Mouse (Mus musculus): ENCODE data around the gene Kcnrg.

DNA sequence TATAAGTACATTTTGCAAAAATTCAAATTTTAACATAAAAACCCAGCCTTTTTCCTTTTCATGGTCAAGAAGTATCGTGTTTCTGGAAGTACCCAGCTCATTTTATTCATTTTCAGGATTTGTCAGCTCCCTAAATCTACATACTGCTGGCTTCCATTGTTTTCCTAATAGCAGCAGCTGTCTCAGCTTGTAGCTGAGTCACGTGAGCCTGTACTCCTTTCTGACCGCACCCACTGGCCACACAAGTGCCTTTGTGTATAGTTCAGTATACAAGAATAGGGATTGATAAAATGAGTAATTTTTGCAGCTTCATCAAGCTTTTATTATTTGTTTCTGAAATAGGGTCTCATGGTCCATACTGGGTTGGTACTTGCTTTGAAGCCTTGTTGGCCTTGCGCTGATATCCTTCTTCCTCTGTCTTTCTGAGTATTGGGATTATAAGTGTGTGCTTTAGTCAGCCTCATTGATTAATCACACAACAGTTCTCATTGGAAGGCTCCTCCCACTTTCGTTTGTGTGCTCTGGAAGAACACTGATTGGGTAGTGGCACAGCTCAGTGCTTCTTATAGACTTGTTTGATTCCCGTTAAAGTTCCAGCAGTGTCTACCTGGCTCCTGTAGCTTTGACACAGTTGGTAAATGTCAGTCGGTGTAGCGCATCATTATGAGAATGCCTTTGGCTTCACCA, 4.0 kb upstream of the Kcnrg start:
- TF ChIP-seq POLR2A (IDR thresholded peaks at IDR 0.05; ENCODE audit: control insufficient read depth, low read depth, low read length): no peak
- no peak for TF ChIP-seq CTCF (IDR thresholded peaks at IDR 0.05; ENCODE audit: control insufficient read depth, insufficient read depth, insufficient replicate concordance, low read depth, low read length)
